Mouse (Mus musculus): ENCODE measurements around the gene 9130213A22Rik. TPM values are rescaled to one million over a fixed set of nuclear protein-coding genes. Genes with fewer than 3 reads are reported as not detected.

9130213A22Rik gene
- total RNA-seq, 2 experiments from 2014 or later, result 0.48 to 0.66 TPM

DNA sequence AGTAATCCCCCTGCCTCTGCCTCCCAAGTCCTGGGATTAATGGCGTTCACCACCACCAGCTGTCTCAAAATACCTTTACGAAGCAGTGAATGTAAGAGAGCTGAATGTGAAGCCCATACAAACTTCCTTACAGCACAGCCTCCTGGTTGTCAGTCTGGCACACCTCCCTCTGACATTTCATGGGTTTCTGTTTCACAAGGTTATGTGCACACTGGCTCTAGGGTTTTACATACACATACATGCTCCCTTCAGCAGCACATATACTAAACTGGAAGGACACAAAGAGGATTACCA, 47.7 kb downstream of the 9130213A22Rik start:
- peak; percentile 3 for DNase-seq

- DNase-seq, result peak; percentile 6
Observed at GRCm38 (mm10) chr11:69073951-69074775, 48.2 kb downstream of the 9130213A22Rik start.

GRCm38 (mm10) chr11:69073065-69073888, 49.1 kb downstream of the 9130213A22Rik start:
- peak; percentile 84 for DNase-seq

- no peak for DNase-seq
Observed at GRCm38 (mm10) chr11:69072666-69073064, 49.7 kb downstream of the 9130213A22Rik start.

- no peak for DNase-seq
Observed at GRCm38 (mm10) chr11:69072234-69072633, 50.2 kb downstream of the 9130213A22Rik start.

DNA sequence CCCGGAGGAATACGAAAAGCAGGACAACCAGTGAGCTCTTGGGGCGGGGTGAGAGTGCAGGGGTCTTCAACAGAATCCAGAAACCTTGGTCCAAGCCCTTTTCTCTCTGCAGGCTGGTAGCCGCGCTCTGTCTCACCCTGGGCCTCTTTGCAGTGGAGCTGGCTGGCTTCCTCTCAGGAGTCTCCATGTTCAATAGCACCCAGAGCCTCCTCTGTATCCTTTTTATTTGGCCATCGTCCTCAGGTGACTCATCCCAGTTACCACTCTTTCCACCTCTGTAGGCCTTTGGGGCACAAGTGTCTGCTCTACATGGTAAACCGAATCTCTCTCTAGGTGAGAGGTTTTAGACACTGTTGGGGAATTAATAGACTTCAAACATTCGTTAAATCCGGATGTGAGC, 51.1 kb downstream of the 9130213A22Rik start:
- no peak for DNase-seq

- peak; percentile 94 for DNase-seq
Observed at GRCm38 (mm10) chr11:69070590-69071222, 51.7 kb downstream of the 9130213A22Rik start, which contains the start of gene Tmem107. TSS of gene Tmem107 (plus strand) at chr11:69070806.

DNA sequence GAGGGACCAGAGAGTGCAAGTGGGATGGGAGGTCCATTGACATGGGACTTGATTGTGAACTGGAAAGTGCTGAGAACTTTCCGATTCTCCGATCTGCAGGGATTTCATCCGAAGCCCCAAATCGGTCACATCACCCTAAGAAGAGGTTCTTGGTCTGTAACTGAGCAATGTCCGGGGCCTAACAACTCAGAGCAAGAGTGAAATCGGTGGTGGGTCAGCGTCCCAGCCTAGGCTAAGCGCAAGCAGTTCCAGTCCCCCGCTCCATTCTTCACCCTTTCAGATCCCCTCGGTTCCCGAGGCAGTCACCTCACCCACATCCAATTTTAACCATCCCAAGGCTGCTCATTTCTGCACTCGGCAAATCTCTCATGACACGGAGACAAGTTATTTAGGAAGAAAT, 52.3 kb downstream of the 9130213A22Rik start:
- DNase-seq, result peak; percentile 49

Other genes with a start within 250 kb of the 9130213A22Rik start
- under 1 TPM; 0.09 to 0.12 TPM for gene Rnf222, start 234.0 kb downstream of the 9130213A22Rik start, total RNA-seq (2021)
- 1,000 to 10,000 TPM; 1,288 to 1,295 TPM for gene Rpl26, start 221.0 kb downstream of the 9130213A22Rik start, total RNA-seq (2021)
- gene Odf4, start 195.5 kb downstream of the 9130213A22Rik start, total RNA-seq (2021), result under 1 TPM; 0.27 to 0.60 TPM
- 10 to 100 TPM; 25.4 to 35.9 TPM for gene Arhgef15, start 165.1 kb downstream of the 9130213A22Rik start, total RNA-seq (2021)
- gene Slc25a35, start 154.5 kb downstream of the 9130213A22Rik start, total RNA-seq (2021), result 10 to 100 TPM; 28.5 to 32.9 TPM
- gene Rangrf, start 147.4 kb downstream of the 9130213A22Rik start, total RNA-seq (2021), result 10 to 100 TPM; 20.4 to 24.7 TPM
- gene Pfas, start 114.1 kb downstream of the 9130213A22Rik start, total RNA-seq (2021), result 10 to 100 TPM; 23.8 to 32.9 TPM
- 10 to 100 TPM; 25.3 to 30.0 TPM for gene Ctc1, start 106.7 kb downstream of the 9130213A22Rik start, total RNA-seq (2021)
- gene Aurkb, start 76.9 kb downstream of the 9130213A22Rik start, total RNA-seq (2021), result 10 to 100 TPM; 16.2 to 22.5 TPM
- 10 to 100 TPM; 19.1 to 22.1 TPM for gene Borcs6, start 62.9 kb downstream of the 9130213A22Rik start, total RNA-seq (2021)
- gene Tmem107, start 51.8 kb downstream of the 9130213A22Rik start, total RNA-seq (2021), result 10 to 100 TPM; 13.2 to 13.8 TPM
- 100 to 1,000 TPM; 104 to 143 TPM for gene Vamp2, start 34.1 kb downstream of the 9130213A22Rik start, total RNA-seq (2021)
- 100 to 1,000 TPM in 1 of 2 experiments, 10 to 100 TPM in 1; 63.1 to 157 TPM for gene Per1, start 27.4 kb downstream of the 9130213A22Rik start, total RNA-seq (2021)
- under 1 TPM; 0.18 to 0.36 TPM for gene Hes7, start 2.2 kb downstream of the 9130213A22Rik start, total RNA-seq (2021)
- under 1 TPM; 0.60 to 0.76 TPM for gene Aloxe3, start 3.3 kb upstream of the 9130213A22Rik start, total RNA-seq (2021)
- not detected for gene Alox12b, start 34.4 kb upstream of the 9130213A22Rik start, total RNA-seq (2021)
- gene Alox8, start 75.3 kb upstream of the 9130213A22Rik start, total RNA-seq (2021), result not detected
- not detected for gene Gucy2e, start 114.4 kb upstream of the 9130213A22Rik start, total RNA-seq (2021)
- gene Cntrob, start 201.2 kb upstream of the 9130213A22Rik start, total RNA-seq (2021), result 10 to 100 TPM in 1 of 2 experiments, 1 to 10 TPM in 1; 7.8 to 12.6 TPM
- 10 to 100 TPM; 75.1 to 78.6 TPM for gene Trappc1, start 201.4 kb upstream of the 9130213A22Rik start, total RNA-seq (2021)
- 1 to 10 TPM; 5.1 to 7.9 TPM for gene Kcnab3, start 203.7 kb upstream of the 9130213A22Rik start, total RNA-seq (2021)
- gene Rnf227, start 217.9 kb upstream of the 9130213A22Rik start, total RNA-seq (2021), result 1 to 10 TPM; 4.2 to 7.2 TPM
- gene Chd3, start 246.8 kb upstream of the 9130213A22Rik start, total RNA-seq (2021), result 100 to 1,000 TPM in 1 of 2 experiments, 10 to 100 TPM in 1; 93.8 to 128 TPM

Measured in adrenal gland, postnatal 10 days (tissue).